Mouse (Mus musculus): ENCODE data around the gene Ppp1r13b.
A peak's percentile ranks its signal among the peaks of the same experiment; 100 is the strongest.

The Ppp1r13b gene

DNA sequence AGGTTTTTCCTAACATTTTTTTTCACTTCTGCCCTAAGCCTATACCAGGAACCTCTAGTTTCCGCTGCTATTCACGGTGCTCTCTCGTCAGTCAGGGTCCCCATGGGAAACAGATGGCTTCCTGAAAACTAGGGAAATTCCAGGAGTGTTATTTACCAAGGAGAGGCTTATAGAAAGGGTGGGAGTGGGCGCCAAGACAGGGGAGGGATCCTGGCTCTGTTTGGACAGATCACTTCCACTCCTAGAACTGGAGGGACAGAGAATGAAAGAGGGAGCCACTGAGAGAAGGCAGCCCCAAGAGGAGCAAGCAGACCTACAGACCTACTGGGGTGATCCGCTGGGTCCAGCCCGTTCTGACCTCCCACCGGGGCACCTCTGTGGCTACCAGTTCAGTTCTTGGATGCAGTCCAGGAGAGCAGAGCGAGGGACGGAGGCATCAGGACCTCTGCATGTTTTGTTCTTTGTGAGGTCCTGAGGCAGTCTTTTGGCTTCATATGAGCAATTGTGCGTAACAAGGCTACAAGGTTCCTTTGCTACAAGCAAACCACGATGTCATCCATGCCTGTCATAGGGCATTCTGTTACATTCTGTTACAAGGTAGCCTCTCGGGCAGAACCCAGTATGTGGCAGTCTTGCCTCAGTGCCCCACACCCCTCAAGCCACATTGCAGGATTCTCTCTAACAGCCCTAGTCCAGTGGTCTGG, 8.8 kb upstream of the Ppp1r13b start:
- no peak for DNase-seq (ENCODE audit: low spot score)

GRCm38 (mm10) chr12:111915781-111916180, 7.9 kb upstream of the Ppp1r13b start:
- DNase-seq (ENCODE audit: low spot score): no peak

GRCm38 (mm10) chr12:111914031-111914430, 6.1 kb upstream of the Ppp1r13b start:
- DNase-seq (ENCODE audit: low spot score): no peak

- DNase-seq (ENCODE audit: low spot score): no peak
Observed at GRCm38 (mm10) chr12:111912802-111913201, 4.9 kb upstream of the Ppp1r13b start.

DNA sequence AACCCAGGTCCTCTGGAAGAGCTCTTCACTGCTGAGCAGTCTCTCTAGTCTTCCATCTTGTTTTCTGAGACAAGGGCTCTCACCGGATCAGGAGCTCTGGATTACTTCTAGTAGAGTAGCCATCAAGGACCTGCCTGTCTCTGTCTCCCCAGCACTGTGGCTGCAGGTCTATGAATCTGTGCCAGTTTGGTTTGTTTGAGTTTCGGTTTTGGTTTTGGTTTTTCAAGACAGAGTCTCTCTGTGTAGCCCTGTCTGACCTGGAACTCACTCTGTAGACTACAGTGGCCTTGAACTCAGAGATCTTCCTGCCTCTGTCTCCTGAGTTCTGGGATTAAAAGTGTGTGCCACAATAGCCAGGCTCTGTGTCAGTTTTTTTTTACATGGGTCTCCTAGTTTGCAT, 3.9 kb upstream of the Ppp1r13b start:
- no peak for DNase-seq (ENCODE audit: low spot score)

DNA sequence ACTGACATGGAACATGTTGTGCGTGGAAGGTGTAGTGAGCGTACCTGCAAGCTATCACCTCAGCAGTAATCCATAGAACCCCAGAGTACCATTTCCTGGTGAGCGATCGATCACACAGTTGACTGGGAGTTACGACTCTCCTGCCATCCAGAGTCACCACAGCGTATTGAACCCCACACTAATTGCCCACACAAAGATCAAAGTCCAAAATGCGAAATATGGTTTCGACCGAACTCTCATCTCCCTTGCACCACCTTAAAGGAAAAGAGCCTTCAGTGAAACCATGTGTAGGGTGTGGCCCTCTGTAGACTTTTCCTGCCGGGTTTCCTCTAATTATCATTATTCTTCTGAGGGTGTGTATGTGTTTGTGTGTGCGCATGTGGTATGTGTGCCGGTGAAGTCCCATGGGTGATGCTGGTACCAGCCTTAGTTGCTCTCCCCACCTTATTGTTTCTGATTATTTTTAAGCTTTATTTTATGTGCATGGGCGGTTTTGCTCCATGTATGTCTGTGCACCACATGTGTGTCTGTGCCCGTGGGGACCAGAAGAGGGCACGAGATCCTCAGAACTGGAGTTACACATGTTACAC, 3.4 kb upstream of the Ppp1r13b start:
- DNase-seq (ENCODE audit: low spot score): no peak

GRCm38 (mm10) chr12:111908997-111909550, 1.2 kb upstream of the Ppp1r13b start:
- DNase-seq (ENCODE audit: low spot score): no peak

DNA sequence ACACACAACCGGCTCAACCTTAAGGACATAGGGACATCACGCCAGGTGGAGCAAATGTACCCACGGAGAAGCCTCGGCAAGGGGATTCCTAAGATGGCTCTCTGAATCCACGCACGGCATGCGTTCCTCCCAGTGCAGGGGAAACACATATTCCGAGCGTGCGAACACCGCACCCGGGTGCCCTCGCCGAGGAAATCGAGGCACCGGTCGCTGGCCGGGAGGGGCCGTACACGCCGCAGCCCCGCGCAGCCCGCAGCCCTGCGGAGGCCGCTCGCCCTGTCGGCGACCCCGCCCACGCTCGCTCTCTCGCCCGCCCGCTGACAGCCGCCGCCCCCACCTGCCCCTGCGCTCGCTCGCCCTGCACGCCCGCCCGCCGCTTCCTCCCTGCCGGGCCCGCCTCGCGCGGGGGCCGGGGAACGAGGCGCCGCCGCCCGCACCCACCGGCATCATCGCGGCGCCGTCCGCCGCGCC, 454 bp downstream of the Ppp1r13b start:
- DNase-seq (ENCODE audit: low spot score): peak; percentile 35

- DNase-seq (ENCODE audit: low spot score): no peak
Observed at GRCm38 (mm10) chr12:111906309-111906875, 1.5 kb downstream of the Ppp1r13b start.

DNA sequence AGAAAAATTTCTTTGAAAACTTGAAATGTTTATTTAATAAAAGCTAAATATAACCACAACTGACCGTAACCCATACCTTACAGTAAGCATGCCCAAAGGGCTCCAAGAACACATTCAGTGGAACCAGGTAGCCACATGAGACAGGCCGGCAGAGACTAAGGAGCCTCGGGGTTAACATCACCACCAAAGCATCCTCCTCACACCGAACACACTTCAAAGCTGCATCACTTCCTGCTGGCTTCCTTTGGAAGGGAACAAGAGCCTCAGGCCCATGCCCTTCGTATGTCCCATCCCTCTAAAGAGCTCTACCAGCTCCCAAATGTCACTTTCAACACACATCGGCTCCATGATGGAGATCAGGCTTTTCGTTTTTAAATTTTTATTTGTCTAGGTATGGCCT, 5.4 kb downstream of the Ppp1r13b start:
- no peak for DNase-seq (ENCODE audit: low spot score)

GRCm38 (mm10) chr12:111901105-111901875, 6.6 kb downstream of the Ppp1r13b start:
- DNase-seq (ENCODE audit: low spot score): no peak

- DNase-seq (ENCODE audit: low spot score): no peak
Observed at GRCm38 (mm10) chr12:111899646-111900045, 8.3 kb downstream of the Ppp1r13b start.

DNA sequence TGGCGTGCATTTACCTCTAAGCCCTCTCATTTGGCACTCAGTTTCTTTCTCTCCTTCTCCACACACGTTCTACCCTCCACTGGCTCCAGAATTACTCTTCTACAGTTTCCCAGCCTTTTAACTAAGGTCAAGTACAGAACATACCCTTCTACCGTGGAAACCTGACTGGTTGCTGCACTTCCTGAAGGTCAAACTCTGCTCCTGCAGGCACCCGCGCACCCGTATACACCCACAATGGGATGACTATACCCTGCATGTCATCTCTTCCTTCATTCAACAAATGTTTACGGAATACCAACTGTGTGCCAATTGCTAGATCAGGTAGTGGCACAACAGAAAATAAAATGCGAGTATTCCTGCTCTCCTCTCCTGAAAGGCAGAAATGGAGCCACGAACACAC, 9.2 kb downstream of the Ppp1r13b start:
- DNase-seq (ENCODE audit: low spot score): no peak

DNA sequence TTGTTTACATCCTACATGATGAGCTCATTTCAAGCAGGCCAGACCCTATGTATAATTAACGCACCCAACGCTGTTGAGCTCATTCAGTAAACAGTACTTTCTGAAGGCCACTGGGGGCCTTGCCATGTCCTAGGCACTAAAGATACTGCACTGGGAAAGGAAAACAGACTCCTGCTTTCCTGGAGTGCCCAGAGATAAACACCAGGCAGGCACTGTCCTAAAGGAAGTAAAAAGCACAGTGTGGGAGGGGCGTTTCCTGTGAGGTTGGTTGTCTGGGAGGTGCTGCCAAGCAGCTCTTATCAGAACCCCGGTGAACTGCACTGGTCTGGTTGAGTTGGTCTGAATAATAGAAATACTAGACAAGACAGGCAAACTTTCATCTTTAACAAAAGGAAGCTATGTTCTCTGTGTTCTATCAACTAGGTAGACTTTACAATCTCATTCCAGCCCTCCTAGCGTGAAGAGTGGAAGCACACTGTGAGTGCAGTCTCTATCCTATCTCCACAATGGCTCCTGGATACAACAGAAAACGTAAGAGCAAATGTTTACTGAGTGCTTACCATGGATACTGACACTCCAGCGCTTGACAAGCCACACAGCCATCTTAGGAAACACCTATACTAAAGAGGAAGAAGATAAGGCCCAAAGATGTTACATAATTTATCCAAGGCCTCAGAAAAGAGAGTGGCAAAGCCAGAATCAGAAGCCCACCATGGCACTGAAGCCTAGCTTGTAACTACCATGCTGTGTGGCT, 10.8 kb downstream of the Ppp1r13b start:
- peak; percentile 68 for DNase-seq (ENCODE audit: low spot score)

- no peak for DNase-seq (ENCODE audit: low spot score)
Observed at GRCm38 (mm10) chr12:111894082-111894481, 13.8 kb downstream of the Ppp1r13b start.

DNA sequence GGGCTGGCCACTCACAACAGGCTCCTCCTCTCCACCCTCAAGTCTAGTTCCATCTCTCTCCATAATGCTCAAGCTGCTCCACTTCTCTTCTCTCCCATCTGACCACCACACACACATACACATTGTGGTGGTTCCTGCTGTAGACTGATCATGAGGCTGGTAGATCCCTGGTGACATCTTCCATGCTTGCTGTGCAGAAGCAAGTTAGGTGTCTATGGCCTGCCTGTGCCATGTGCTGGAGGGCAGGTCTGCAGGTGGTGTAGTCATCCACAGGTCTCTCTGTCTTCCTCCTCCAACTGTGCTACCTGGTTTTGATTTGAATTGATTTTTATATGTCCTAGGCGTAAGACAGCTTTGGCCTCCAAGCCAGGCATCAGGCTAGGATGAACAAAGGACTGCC, 14.9 kb downstream of the Ppp1r13b start:
- DNase-seq (ENCODE audit: low spot score): no peak

GRCm38 (mm10) chr12:111891800-111892199, 16.1 kb downstream of the Ppp1r13b start:
- DNase-seq (ENCODE audit: low spot score): no peak

GRCm38 (mm10) chr12:111889251-111889650, 18.7 kb downstream of the Ppp1r13b start:
- no peak for DNase-seq (ENCODE audit: low spot score)

- DNase-seq (ENCODE audit: low spot score): no peak
Observed at GRCm38 (mm10) chr12:111888303-111888864, 19.5 kb downstream of the Ppp1r13b start.

GRCm38 (mm10) chr12:111887005-111887404, 20.9 kb downstream of the Ppp1r13b start:
- no peak for DNase-seq (ENCODE audit: low spot score)

GRCm38 (mm10) chr12:111882852-111883251, 25.1 kb downstream of the Ppp1r13b start:
- no peak for DNase-seq (ENCODE audit: low spot score)

Measured in c-Kit-positive CD71-positive TER-119-positive erythroid progenitor cells, embryonic 14.5 days (primary cell).